Mouse (Mus musculus): Measurements from ENCODE around the gene Akap10.
"Not testable (repeated sequence)": the region's sequence is repeated elsewhere in the genome, so short reads cannot be mapped to it uniquely, and the experiment has no call there.

The Akap10 gene

GRCm38 (mm10) chr11:61930098-61930517 lies at the start of gene Akap10:
Gene Akap10 (minus strand): TSS chr11:61930252.
- DNase-seq (ENCODE audit: low read depth): peak; percentile 94

- no peak for DNase-seq (ENCODE audit: low read depth)
Measured at GRCm38 (mm10) chr11:61975783-61976182, 45.7 kb upstream of the Akap10 start.

DNA sequence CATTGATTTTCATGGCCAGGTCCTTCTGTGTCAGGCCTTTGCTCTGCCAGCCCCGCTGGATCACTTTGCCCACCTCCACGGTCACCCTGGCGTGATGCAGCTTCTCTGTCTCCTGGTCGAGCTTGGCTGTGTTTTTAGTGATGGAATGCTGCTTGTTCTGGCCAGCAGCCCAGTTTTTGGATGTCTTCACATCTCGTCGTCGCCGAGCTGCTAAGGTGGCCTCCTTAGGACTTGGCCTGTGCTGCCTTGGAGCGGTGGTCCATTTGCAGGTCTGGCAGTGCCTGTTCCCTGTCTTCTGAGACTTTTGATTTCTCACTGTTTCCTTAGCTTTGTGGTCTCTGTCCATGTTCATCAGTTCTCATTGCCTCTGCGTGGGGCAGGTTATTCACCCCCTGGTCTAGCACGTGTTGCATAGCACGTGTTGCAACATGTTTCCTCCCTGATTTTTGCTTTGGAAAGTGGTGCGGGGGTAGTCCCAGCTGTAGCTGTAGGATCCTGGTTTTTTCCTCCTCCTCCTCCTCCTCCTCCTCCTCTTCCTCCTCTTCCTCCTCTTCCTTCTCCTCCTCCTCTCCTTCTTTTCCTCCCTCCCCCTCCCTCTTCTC lies 44.2 kb upstream of the Akap10 start:
- no peak for DNase-seq (ENCODE audit: low read depth)

DNA sequence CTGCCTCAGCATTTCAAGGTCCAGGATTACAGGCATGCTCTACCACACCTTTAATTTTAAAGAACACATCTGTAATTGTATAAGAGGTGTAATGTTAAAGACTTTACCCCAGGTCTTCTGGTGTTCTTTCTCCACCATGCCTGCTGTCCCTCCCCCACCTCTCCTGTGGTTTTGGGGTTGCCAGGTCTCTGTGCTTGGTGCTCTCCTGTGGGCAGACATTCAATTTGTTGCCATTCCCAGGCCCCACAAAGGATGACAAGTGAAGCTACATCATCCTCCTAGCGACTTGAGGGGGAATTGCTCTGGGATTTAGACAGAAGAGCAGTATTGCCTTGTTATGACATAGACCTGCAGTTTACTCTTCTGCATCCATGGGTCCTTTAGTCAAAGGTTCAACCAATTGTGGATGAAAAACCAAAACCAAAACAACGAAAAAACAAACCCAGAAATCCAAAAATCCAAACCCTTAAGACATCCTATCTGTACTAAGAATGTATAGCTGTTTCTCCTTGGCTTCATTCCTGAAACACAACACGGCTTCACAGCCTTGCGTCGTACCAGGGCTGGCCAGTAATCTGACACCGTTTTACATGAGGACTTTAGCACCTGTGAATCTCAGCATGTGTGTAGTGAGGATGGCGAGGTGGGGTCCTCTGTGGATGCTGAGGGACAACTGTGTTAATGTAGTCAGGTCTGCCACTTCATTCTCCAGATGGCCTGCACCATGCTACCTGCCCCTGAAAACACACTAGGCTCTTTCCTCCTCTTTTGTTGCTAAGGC lies 41.6 kb upstream of the Akap10 start:
- no peak for DNase-seq (ENCODE audit: low read depth)

- DNase-seq (ENCODE audit: low read depth): peak; percentile 78
Measured at GRCm38 (mm10) chr11:61970901-61971300, 40.8 kb upstream of the Akap10 start.

GRCm38 (mm10) chr11:61968875-61969274 lies 38.8 kb upstream of the Akap10 start:
- no peak for DNase-seq (ENCODE audit: low read depth)

- no peak for DNase-seq (ENCODE audit: low read depth)
Measured at GRCm38 (mm10) chr11:61967034-61967433, 37.0 kb upstream of the Akap10 start.

GRCm38 (mm10) chr11:61964611-61965010 lies 34.6 kb upstream of the Akap10 start:
- DNase-seq (ENCODE audit: low read depth): no peak

DNA sequence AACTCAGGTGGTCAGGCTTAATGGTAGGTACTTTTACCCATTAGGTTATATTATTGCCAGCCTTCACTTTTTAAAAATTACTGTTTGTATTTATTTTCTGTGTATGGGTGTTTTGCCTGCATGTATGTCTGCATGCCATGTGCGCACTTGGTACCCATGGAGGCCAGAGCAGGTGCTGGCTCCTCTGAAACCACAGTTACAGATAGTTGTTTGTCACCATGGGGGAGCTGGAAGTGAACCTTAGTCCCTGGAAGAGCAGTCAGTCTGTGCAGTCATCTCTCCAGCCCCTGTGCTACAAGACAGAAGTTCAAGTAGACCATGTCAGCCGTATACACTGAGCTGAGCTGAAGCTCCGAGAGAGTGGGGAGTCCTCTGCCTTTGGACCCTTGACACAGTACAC lies 33.1 kb upstream of the Akap10 start:
- no peak for DNase-seq (ENCODE audit: low read depth)

GRCm38 (mm10) chr11:61962684-61963083 lies 32.6 kb upstream of the Akap10 start:
- DNase-seq (ENCODE audit: low read depth): no peak

DNA sequence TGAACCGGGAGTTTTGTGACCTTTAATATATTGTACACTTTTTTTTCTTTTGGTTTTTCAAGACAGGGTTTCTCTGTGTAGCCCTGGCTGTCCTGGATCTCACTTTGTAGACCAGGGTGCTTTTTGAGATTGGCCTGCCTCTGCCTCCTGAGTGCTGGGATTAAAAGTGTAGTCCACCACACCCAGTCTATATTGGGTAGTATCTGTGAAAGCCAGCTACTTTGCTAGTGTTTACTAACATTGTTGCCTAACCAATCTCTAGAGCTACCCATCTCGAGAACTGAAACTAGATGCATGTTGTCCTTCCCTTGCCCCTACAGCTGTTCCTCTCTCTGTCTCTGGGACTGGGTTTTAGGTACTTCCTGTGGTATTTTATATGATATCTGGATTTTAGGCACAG lies 30.0 kb upstream of the Akap10 start:
- DNase-seq (ENCODE audit: low read depth): no peak

GRCm38 (mm10) chr11:61958706-61959105 lies 28.7 kb upstream of the Akap10 start:
- DNase-seq (ENCODE audit: low read depth): not testable (repeated sequence)

- no peak for DNase-seq (ENCODE audit: low read depth)
Measured at GRCm38 (mm10) chr11:61957296-61957813, 27.3 kb upstream of the Akap10 start.

DNA sequence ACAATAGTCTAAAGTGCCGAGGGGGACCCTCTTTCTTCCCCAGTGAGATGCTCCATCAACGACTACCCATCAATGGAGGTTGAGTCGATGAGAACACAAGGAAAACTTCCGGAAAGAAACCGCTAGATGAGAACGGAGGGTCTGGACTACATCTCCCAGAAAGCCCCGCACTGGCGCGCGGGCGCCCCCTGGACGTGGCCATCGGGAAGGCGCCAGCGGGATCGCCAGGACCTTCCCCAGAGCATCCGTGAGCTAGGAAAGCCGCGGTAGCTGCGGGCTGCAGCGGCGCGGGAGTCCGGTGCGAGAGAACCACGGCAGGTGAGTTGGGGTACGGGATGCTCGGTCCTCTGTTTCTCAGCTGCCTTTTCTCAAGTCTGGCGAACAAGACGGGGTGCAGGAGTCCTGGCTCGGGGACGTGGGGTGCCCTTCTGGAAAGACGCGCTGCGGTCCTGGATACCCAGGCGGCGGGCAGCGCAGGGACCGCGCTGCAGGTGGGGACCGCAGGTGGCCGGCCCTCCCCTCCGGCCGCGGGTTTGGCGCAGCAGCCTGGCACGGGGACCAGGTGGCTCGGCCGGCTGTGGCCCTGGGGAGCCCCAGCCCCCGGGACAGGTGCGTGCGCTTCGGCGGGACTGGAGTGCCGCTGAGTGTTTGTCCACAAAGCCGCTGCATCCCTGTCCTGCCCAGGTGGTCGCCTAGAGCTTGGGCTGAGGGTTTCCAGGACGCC lies 26.7 kb upstream of the Akap10 start, which contains the start of gene Specc1:
TSS of gene Specc1 (plus strand) at position 192 of the 724 bp plus-strand sequence.
- DNase-seq (ENCODE audit: low read depth): no peak

GRCm38 (mm10) chr11:61955951-61956350 lies 25.9 kb upstream of the Akap10 start:
- no peak for DNase-seq (ENCODE audit: low read depth)

DNA sequence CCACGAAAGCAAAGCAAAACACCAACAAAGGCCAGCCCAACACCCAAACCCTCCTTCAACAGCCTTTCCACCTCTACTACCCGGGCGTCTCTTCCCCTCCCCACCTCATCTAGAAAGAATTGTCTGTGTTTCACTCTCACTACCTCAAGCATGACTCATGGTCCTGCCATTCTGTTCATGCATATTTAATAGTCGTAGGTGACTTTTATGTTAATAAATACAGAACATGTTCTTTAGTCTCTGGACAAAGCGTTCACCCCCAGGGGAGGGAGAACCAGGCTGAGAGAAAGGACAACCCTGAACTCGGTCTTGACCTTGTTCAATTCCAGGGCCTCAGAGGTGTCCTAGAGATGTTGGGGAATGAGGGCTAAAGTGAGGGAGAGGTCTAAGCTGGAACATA lies 25.1 kb upstream of the Akap10 start:
- DNase-seq (ENCODE audit: low read depth): no peak

DNA sequence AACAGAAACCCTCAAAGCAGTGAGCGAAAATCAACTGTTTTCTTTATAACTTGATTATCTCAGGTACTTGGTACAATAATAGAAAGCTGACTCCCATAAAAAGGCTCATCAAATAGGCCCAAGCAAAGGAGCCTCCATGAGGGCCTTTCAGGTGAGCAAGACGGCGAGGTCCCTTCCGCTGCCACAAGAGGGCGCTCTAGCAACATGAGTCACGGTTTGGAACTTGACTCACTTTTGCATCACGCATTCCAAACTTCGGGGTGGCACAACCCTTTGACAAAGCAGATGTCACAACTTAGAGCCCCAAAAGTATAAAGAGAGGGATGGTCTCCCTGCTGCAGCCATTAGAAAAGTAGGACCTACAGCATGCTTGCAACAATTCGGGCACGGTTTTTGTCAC lies 20.6 kb upstream of the Akap10 start:
- DNase-seq (ENCODE audit: low read depth): peak; percentile 83

- DNase-seq (ENCODE audit: low read depth): peak; percentile 60
Measured at GRCm38 (mm10) chr11:61949315-61949714, 19.3 kb upstream of the Akap10 start.

DNA sequence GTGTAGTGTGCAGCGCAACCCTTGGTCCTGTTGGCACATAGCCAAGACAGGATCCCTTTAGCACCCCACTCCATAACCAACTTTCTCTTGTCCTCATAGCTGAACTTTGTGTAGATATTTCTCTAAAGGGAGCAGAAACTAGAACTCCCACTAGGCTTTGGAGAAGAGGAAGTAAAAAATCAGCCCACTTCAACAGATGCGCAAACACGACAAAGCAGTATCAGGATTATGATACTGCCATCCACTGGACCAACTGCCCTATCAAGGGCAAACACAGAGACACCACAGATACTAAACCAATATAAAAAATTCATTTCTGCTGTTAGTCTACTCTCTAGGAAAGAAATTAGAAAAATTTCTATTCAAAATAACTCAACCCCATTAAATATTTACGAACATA lies 16.6 kb upstream of the Akap10 start:
- DNase-seq (ENCODE audit: low read depth): peak; percentile 44

DNA sequence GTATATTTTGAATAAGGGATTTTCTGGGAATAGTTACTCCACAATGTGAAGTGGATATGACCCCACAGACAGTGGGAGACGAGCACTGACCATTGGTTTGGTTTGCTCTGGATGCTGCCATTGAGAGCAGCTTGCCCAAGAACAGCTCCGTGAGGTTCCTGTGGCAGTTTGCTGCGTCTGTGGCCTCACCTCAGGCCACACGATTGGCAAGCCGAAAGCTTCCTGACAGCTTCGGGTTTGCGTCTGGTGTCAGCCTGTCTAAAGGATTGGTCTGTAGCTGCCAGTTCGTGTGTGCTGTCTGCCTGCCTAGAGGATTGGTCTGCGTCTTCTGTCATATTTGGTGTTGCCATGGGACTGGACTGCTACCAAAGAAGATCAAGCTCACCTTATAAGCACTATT lies 14.4 kb upstream of the Akap10 start:
- DNase-seq (ENCODE audit: low read depth): peak; percentile 53

- DNase-seq (ENCODE audit: low read depth): peak; percentile 31
Measured at GRCm38 (mm10) chr11:61942903-61943302, 12.9 kb upstream of the Akap10 start.

DNA sequence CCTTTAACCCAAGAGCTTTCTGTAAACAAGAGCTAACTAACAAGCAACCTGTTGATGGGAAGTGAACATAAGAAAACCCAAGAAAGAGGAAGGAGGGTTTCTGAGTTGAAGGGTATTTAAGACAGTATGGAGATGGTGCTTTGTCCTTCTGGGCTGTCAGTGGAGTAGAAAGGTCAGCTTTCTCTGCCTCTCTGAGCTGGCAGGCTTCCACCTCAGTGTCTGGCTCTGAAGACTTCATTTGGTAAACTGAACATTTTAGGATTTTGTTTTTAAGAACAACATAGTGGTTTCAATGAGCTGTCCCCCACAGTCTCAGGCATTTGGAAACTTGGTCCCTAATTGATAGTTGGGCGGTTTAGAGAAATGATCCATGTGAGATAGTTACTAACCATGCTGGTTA lies 7.7 kb upstream of the Akap10 start:
- no peak for DNase-seq (ENCODE audit: low read depth)

All from 416B (cell line).